Mouse (Mus musculus) urinary bladder, postnatal 25 days (tissue): ENCODE results near the gene Olfr1449.
"Not testable (repeated sequence)": the region's sequence is repeated elsewhere in the genome, so short reads cannot be mapped to it uniquely, and the experiment has no call there.

Source experiments
- DNase-seq: peaks from one replicate; pipeline ENCODE4 v3.0.0; 2022; ENCODE audit warnings: low spot score

Gene Olfr1449

DNA sequence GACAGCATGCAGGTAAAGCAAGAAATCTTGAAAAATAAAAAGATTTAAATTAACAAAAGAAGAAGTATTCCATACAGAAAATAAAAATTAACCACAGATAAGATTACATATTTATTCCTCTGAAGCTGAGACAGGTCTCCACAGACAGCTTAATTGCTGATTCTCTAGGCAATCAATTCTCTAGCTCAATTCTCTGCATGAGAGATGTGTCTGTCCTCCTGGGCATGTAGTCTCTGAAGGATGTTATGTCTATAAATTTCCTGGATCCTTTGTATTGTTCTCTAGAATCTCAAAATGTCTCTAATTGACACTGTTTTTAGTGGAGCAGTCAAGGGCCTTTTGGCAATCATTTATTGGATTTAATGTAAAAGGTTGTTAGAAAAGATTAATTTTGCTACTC is at the start of gene Olfr1449:
TSS of gene Olfr1449 (plus strand) at position 301 of the 400 bp plus-strand sequence.
- DNase-seq, result no peak

DNA sequence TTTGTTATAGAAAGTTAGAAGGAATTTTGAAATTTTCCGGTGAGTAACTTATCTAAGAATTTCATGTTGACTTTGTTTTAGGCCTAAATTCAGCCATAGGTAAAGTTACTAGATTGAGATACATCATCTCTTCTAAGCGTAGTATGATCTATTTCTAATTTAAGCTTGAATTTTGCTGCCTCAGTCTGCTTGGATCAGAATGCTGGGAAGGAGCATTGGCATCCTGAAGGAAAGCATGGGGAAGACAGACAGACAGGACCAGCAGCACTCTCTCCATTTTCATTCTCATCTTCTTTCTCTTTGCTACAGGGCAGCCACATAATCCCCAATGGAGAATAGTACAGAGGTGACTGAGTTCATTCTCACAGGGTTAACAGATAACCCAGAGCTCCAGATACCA is 47.1 kb upstream of the Olfr1449 start, which contains the start of gene Olfr1445:
TSS of gene Olfr1445 (plus strand) at position 301 of the 400 bp plus-strand sequence.
- DNase-seq, result no peak

GRCm38 (mm10) chr19:12893424-12893823 is 37.2 kb upstream of the Olfr1449 start, which contains the start of gene Olfr1446:
TSS of gene Olfr1446 (minus strand) at chr19:12893524.
- no peak for DNase-seq

GRCm38 (mm10) chr19:12903643-12904042 is 27.0 kb upstream of the Olfr1449 start, which contains the start of gene Olfr1447:
TSS of gene Olfr1447 (minus strand) at chr19:12903743.
- no peak for DNase-seq

- no peak for DNase-seq
Measured at GRCm38 (mm10) chr19:12924319-12924718, 6.3 kb upstream of the Olfr1449 start, which contains the start of gene Olfr1448. TSS of gene Olfr1448 (minus strand) at chr19:12924419.

DNA sequence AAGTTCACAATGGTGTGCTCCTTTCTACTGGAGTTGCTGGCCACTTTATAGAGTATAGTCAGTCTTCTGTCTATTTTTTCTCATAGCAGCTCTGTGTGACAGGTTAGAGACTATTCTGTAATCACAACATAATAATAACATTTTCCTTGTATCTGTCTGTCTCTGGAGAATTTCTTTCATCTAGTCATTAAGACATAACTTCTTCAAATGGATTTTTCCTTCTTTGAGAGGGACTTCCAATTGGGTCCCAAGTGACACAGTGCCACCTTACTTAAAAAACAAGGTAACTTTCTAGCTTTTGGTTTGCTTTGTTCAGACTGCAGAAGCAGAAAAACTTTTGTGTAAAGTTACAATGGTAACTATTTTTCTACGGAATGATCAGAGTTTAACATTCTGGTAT is 19.3 kb downstream of the Olfr1449 start, which contains the start of gene Olfr1450:
TSS of gene Olfr1450 (plus strand) at position 301 of the 400 bp plus-strand sequence.
- DNase-seq, result no peak

DNA sequence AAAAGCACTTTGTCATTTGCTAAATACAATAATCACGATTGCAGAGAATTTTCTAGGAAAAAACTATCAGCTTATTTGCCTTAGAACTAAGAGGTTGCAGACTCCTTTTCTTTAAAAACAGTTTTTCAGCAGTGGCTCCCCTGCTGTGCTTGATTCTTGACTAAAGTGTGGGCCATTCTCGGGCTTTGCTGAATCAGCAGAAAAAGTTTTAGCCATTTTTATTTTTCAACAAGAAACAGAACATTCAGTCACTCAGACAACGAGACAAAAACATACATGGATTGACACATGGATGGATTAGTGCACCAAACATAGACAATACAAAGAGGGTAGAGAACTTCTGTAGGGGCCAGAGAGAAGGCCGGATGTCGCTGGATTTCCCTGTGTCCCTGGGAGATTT is 39.4 kb downstream of the Olfr1449 start:
- DNase-seq, result not testable (repeated sequence)
